ENCODE assay signal across 15 mouse cellular contexts in the genomic region with DNA sequence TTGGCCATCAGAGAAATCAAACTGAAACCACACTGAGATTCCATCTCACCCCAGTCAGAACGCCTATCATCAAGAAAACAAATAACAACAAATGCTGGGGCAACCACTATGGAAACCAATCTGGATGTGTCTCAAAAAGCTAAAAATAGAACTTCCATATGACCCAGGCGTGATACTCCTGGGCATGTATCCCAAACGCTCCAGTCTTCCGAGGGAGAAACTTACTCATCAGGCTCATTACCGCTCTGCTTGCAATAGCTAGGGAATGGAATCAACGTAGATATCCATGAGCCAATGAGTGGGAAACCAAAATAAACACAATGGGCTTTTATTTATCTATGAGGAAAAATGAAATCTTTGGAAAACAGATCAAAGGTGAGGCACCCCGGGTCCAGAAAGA. TPM values are rescaled to one million over a fixed set of nuclear protein-coding genes. Genes with fewer than 3 reads are reported as not detected.
A peak's percentile ranks its signal among the peaks of the same experiment; 100 is the strongest.
DNase-seq lines count a peak whose midpoint lies in the region; ATAC-seq and TF ChIP-seq lines count a peak whose summit lies in the region.
"Had no signal": no experiment of that assay in that cellular context is flagged by ENCODE, and none has a peak within 500 bp of the region (broad histone marks: within the 10 kb centered on the region; RNA-seq: fewer than 3 reads in every experiment).

No protein-coding gene starts in this region.

- no peak overlapping the region for H3K4me2 ChIP-seq in kidney, postnatal 0 days (ENCODE audit: low read length)
- no peak overlapping the region for H3K4me2 ChIP-seq in heart, embryonic 15.5 days
- H3K4me2 ChIP-seq: hindbrain, embryonic 15.5 days; liver, embryonic 13.5 days had no signal

- 75% methylated on average over 7 of the region's 7 CpGs for WGBS in kidney, postnatal 0 days
- 28% methylated on average over 7 of the region's 7 CpGs for WGBS in heart, embryonic 15.5 days

- no peaks in the 10 kb centered on the region for H3K36me3 ChIP-seq in kidney, postnatal 0 days (ENCODE audit: insufficient read depth, low read length)
- no peaks in the 10 kb centered on the region for H3K36me3 ChIP-seq in heart, embryonic 15.5 days
- H3K36me3 ChIP-seq: hindbrain, embryonic 15.5 days; liver, embryonic 13.5 days had no signal

- no peaks in the 10 kb centered on the region for H3K27me3 ChIP-seq in kidney, postnatal 0 days (ENCODE audit: insufficient read depth, low read length)
- no peaks in the 10 kb centered on the region for H3K27me3 ChIP-seq in heart, embryonic 15.5 days
- H3K27me3 ChIP-seq: hindbrain, embryonic 15.5 days; liver, embryonic 13.5 days had no signal

- no peak overlapping the region for H3K4me3 ChIP-seq in kidney, postnatal 0 days (replicated peaks; ENCODE audit: low read depth, low read length)
- H3K4me3 ChIP-seq in heart, embryonic 15.5 days, result no peak overlapping the region
- H3K4me3 ChIP-seq: hindbrain, embryonic 15.5 days; liver, embryonic 13.5 days had no signal

- DNase-seq in cerebellum, postnatal 25 days, result peak; percentile 28 to 55
- DNase-seq in cerebellum, adult 11 months, result no peak
- DNase-seq in kidney, postnatal 0 days (ENCODE audit: low spot score), result peak; percentile 38
- no peak for DNase-seq in kidney, adult 11 months
- peak; percentile 56 for DNase-seq in MN1 (ENCODE audit: low spot score)
- DNase-seq in testis, postnatal 10 days (ENCODE audit: low spot score), result no peak
- DNase-seq: adrenal gland, postnatal 25 days; B cell, adult 2 months; kidney, adult 9 months; liver, embryonic 13.5 days had no signal

- H3K4me1 ChIP-seq in kidney, postnatal 0 days (replicated peaks; ENCODE audit: insufficient read depth, low read length), result peaks cover 15% of the 10 kb centered on the region
- H3K4me1 ChIP-seq in heart, embryonic 15.5 days (replicated peaks), result peaks cover 36% of the 10 kb centered on the region

- H3K27ac ChIP-seq in kidney, postnatal 0 days, result 0 out of 2 replicates have a peak overlapping the region, but pooled peaks have one; percentile 28
- H3K27ac ChIP-seq in heart, embryonic 15.5 days, result peak overlapping the region; percentile 40; the same call in 1 of the 2 replicates
- H3K27ac ChIP-seq: hindbrain, embryonic 15.5 days; macrophage had no signal

- no peak for TF ChIP-seq CTCF in kidney, postnatal 0 days (IDR thresholded peaks at IDR 0.05; ENCODE audit: low read depth)

- ATAC-seq in kidney, postnatal 0 days (replicated peaks; ENCODE audit: low FRiP score, low read depth), result no peak
- no peak for ATAC-seq in heart, embryonic 15.5 days (replicated peaks; ENCODE audit: insufficient number of reproducible peaks, insufficient read depth, low FRiP score, low read depth)
- ATAC-seq in megakaryocyte-erythroid progenitor cell, adult 5-6 weeks (replicated peaks; ENCODE audit: low FRiP score, low TSS enrichment, poor library complexity, severe bottlenecking), result no peak
- ATAC-seq: midbrain, embryonic 16.5 days had no signal

- no peak overlapping the region for H3K9ac ChIP-seq in kidney, postnatal 0 days (ENCODE audit: low read depth, low read length)
- H3K9ac ChIP-seq in heart, embryonic 15.5 days, result no peak overlapping the region
- H3K9ac ChIP-seq: hindbrain, embryonic 15.5 days; liver, embryonic 13.5 days had no signal

- H3K9me3 ChIP-seq in kidney, postnatal 0 days (replicated peaks; ENCODE audit: low read length), result no peaks in the 10 kb centered on the region
- H3K9me3 ChIP-seq in heart, embryonic 15.5 days (replicated peaks), result no peaks in the 10 kb centered on the region
- H3K9me3 ChIP-seq: hindbrain, embryonic 15.5 days; liver, embryonic 13.5 days had no signal

RNA-seq across cellular contexts. Expression of a gene that starts 59.2 kb away (rescaled TPM):
- polyA plus RNA-seq in kidney, postnatal 0 days (2015; fragmentation: Nextera tagmentation; extraction: Ambion mirVana), result 199 and 233 TPM in 2 replicates
- 36.3 and 46.4 TPM in 2 replicates for polyA plus RNA-seq in heart, embryonic 15.5 days (2015; fragmentation: Nextera tagmentation; extraction: Ambion mirVana)
- total RNA-seq in megakaryocyte-erythroid progenitor cell, adult 5-6 weeks (2014; fragmentation: Nextera tagmentation), result 1.9 and 11.1 TPM in 2 replicates
- total RNA-seq in megakaryocyte-erythroid progenitor cell, adult 5-6 weeks (2017), result 3.0 and 6.7 TPM in 2 replicates

Comparison
In these comparisons a context has a peak if more than half of its experiments do, and no peak if none do; other contexts are left out.
1. DNase-seq: peak in cerebellum, postnatal 25 days (2 of 2), kidney, postnatal 0 days (single experiment) and MN1 (single experiment); none in cerebellum, adult 11 months (single experiment), kidney, adult 11 months (single experiment) and testis, postnatal 10 days (single experiment).